Mouse (Mus musculus) lung, adult 2 months (tissue): ENCODE data around the gene Pin1.

Source experiments
- CTCF ChIP-seq: fragments of 200-500 bp; IDR thresholded peaks from 2 replicates; pipeline ENCODE4 v1.5.1; 2011; ENCODE audit warnings: mild to moderate bottlenecking, low read length, control low read depth; ENCODE audit not compliant: insufficient read depth
- POLR2A ChIP-seq: fragments of 200-500 bp; IDR thresholded peaks from 2 replicates; pipeline ENCODE4 v1.6.1; 2011; ENCODE audit warnings: low read depth, mild to moderate bottlenecking, control low read depth, low read length, borderline replicate concordance; ENCODE audit errors: extremely low read depth

DNA sequence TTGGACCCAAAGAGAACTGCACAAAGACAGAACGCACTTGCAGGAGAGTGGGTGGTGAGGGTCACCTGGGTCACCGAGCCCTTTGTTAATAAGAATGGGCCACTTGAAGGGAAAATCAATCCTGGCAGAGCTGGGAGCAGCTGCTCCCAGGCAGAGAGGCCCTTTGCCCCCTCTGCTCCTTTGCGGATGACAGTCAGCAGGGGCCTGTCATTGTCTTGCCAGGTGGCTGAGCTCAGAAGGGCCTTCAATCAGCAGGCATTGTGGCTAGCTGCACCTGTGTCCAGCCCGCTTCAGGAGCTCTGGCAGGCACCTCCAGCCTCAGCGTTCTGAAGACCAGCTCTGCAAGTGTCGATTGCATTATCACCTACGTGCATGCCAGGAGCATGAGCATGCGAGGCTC lies 45.6 kb downstream of the Pin1 start:
- TF ChIP-seq CTCF: no peak
- TF ChIP-seq POLR2A: no peak
